Mouse (Mus musculus) lung, postnatal 10 days (tissue): ENCODE data around the gene 1700003E16Rik.

Experiments used
- DNase-seq: peaks from one replicate; pipeline ENCODE4 v3.0.0; 2021

The 1700003E16Rik gene

DNA sequence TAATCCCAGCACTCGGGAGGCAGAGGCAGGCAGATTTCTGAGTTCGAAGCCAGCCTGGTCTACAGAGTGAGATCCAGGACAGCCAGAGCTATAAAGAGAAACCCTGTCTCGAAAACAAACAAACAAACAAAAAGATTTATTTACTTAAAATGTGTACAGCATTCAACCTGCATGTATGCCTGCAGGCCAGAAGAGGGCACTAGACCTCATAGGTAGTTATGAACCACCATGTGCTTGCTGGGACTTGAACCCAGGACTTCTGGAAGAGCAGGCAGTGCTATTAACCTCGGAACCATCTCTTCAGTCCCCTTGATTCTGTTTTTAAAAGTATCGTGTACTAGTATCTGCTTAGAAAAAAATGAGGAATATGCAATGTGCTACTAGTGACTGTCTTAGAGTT lies 28.8 kb upstream of the 1700003E16Rik start:
- DNase-seq: no peak

DNA sequence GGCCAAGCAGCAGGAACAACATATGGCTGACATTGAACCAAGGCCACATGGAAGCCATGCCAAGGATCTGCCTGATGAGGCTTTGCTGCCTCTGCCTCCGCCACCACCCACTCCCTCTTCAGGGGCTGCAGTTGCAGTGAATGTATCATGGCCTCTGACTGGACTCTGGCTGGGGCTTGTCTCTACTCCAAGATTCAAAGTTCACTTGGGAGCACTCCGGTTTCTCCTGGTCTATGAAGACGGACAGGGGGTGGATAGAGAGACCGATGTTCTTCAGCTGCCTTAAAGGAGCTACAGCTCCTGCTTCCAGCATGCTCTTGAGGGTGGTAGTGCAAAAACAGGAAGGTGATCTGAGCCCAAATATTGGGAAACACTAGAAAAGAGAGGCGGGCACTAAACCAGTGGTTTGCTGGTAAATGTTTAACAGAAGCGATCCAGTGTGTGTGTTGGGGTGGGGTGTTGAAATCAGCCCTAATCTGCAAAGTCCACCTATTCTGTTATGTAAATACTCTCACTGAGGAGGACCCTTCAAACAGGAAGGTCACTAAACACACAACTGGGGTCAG lies 24.7 kb upstream of the 1700003E16Rik start:
- peak; percentile 46 for DNase-seq

- DNase-seq: no peak
These were observed 23.9 kb upstream of the 1700003E16Rik start for GRCm38 (mm10) chr6:83132176-83132919.

- DNase-seq: no peak
These were observed 22.0 kb upstream of the 1700003E16Rik start for GRCm38 (mm10) chr6:83134226-83134625.

DNA sequence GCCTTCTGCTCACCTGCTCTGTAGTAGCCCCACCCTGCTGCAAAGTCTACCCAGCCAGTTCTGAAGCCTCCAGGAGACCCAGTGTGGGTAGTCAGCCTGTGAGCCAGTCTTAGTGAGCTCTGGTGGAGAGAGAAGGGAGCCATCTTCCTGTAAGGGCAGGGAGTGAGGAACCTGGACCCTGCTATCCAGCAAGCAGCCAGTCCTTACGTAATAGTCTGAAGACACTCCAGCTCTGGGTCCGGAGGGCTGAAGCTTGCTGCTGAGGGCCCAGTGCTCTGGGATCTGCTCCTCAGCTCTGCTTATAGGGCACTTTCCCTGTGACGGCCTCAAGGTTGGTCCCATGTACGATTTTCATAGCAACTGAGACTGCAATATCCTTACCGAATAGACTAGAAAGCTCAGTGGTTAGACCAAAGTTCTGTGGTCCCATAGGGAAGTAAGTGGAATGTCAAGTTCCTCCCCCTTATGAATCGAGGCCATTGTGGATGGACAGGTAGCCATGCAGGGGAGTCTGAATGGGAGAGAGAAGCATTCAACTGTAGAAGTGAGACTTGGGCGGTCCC lies 21.2 kb upstream of the 1700003E16Rik start, which contains the start of gene Rtkn:
Gene Rtkn (plus strand): TSS at position 513 of the 563 bp plus-strand sequence.
- no peak for DNase-seq

DNA sequence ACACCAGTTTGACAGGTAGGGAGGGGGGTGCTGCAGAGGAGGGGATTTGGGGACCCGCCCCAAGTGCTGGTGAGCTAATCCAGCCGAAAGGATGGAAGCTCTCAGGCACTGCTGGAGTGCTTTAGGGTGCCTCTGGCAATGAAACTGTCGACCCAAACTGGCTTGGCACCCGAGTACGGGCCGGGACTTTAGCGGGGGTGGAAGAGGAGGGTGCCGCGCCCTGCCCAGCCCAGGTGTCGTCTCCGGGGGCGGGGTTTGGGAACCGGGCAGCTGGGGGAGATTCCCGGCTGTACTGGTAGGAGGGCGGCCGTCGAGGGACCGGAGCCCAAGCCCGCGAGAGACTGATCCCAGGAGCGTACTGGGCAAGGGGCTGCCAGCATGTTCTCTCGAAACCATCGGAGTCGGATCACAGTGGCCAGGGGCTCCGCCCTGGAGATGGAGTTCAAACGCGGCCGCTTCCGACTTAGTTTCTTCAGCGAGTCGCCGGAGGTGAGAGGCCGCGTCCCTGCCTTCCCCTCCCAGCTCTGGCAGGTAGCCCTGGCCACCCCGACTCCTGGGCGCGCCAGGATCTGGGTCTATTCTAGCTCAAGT lies 20.5 kb upstream of the 1700003E16Rik start:
- peak; percentile 74 for DNase-seq

DNA sequence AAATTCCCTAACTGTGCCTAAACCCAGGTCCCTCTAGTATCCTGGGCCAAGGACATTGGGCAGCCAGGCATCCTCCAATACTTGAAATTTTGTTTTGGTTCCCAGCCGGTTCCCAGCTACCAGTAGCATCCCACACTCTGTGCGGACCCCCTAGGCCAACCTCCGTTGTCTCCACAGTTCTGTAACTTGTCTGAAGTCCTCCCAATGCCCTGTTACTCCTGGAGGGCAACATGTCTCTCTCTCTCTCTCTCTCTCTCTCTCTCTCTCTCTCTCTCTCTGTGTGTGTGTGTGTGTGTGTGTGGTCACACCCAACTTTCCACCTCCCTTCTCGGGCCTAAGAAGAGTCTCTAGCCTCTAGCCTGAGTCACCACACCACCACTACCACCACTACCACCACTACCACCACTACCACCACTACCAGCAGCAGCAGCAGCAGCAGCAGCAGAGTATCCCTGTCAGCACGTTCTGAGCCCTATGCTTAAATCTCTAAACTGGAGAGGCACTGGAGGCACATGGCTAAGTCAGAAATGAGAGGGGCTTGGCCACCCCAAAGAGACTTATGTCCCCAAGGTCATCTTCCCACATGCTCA lies 19.8 kb upstream of the 1700003E16Rik start:
- no peak for DNase-seq

GRCm38 (mm10) chr6:83136881-83137575 lies 19.2 kb upstream of the 1700003E16Rik start:
- DNase-seq: peak; percentile 87

GRCm38 (mm10) chr6:83137576-83137950 lies 18.6 kb upstream of the 1700003E16Rik start:
- DNase-seq: peak; percentile 97

DNA sequence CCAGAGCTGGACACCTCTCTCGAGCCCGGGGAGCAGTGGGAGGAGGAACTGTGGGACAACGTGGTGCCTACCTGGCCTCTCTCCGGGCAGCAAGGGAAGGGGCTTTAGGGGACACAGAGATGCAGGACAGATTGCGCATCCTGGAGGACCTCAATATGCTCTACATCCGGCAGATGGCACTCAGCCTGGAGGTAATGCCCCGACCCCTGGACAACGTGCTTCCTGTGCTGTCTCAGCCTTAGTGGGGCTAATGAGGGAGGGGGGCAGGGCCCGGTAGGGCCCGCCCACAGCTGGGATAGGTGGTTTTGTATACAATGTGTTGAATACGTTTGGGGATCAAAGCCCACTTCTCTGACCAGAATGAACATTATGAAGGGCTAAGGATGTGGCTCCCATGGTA lies 18.1 kb upstream of the 1700003E16Rik start:
- DNase-seq: peak; percentile 62

GRCm38 (mm10) chr6:83140044-83140443 lies 16.2 kb upstream of the 1700003E16Rik start:
- no peak for DNase-seq

DNA sequence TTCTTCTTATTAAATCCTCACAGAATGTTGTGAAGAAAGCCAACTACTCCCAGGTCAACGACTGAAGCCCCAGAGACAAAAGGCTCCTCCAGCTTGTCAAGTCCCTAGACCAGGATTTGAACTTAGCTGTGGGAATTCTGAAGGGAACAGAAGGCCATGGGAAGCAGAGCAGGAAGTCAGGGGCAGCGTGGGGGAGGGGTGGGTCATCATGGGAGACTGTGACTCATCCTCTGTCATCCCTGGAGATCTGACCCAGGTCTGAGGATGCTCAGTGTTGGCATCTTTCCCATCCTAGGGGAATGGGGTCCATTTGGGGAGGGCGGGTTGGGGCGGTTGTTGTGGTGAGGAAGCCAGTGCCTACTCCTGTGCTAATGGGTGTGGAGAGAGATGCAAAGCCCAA lies 14.6 kb upstream of the 1700003E16Rik start:
- peak; percentile 46 for DNase-seq

- DNase-seq: no peak
These were observed 13.9 kb upstream of the 1700003E16Rik start for GRCm38 (mm10) chr6:83142211-83142731.

- DNase-seq: no peak
These were observed 13.3 kb upstream of the 1700003E16Rik start for GRCm38 (mm10) chr6:83142886-83143285.

- no peak for DNase-seq
These were observed 11.0 kb upstream of the 1700003E16Rik start for GRCm38 (mm10) chr6:83145209-83145608.

DNA sequence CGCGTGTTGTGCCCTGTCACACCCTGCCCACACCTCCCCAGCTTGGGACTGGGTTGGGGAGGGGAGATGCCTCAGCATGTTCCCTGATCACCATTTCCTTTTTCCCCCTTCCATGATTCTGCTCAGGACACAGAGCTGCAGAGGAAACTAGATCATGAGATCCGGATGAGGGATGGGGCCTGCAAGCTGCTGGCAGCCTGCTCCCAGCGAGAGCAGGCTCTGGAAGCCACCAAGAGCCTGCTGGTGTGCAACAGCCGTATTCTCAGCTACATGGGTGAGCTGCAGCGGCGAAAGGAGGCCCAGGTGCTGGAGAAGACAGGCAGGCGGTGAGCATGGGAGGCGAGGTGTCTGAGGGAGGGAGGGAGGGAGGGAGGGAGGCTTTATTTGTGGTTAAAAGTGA lies 10.4 kb upstream of the 1700003E16Rik start:
- no peak for DNase-seq

DNA sequence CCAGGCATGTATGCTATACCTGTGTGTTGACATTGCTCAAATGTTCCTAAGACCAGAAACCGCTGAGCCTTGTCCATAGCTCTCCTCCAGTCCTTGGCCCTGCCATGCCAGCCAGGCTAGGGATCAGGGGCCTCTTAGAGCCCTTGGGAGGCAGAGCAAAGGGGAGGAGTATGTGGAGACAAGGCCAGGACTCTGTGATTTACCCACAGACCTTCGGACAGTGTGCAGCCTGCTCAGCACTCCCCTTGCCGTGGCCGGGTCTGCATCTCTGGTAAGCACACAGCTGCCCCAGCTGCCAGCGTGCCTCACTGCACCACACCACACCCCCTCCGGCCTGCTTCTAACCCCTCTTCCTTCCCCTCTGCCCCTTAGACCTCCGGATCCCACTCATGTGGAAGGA lies 8.9 kb upstream of the 1700003E16Rik start:
- no peak for DNase-seq

GRCm38 (mm10) chr6:83151721-83152120 lies 4.5 kb upstream of the 1700003E16Rik start:
- DNase-seq: no peak

DNA sequence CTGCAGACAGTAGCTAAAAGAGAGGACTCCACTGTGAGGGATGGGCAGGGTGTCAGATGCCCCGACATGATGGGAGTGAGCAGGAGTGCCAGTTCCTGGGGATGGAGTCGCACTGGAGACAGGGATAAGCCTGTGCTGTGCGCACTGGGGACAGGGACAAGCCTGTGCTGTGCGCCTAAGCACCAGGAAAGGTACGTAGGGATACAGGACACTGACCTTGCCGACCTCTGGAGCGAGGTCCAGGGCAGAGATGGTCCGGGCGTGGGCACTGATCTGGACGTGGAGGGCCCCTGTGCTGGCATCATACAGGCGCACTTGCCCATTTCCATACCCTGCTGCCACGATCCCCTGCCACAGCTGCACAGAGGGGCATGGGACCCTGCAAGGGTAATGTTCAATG lies 3.2 kb upstream of the 1700003E16Rik start:
- no peak for DNase-seq

DNA sequence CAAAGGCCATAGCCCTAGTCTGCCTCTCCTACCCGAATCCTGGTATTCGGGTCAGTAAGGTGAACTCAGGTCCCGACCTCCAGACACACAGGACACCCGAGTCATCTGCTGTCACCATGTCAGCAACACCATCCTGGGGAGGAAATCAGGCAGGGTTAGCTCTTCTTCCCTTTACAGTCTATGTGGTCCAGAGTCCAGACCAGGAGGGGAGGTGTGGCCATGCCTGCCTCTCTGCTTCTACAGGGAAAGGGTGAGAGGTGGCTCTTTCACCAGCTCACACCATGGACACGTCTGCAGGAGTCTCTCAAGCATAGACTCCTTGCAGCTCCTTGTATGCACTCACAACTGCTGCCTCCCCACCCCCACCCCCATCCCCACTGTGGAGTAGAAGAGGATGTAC lies 2.7 kb upstream of the 1700003E16Rik start:
- DNase-seq: no peak

- DNase-seq: peak; percentile 33
These were observed 509 bp upstream of the 1700003E16Rik start for GRCm38 (mm10) chr6:83155552-83156238.

DNA sequence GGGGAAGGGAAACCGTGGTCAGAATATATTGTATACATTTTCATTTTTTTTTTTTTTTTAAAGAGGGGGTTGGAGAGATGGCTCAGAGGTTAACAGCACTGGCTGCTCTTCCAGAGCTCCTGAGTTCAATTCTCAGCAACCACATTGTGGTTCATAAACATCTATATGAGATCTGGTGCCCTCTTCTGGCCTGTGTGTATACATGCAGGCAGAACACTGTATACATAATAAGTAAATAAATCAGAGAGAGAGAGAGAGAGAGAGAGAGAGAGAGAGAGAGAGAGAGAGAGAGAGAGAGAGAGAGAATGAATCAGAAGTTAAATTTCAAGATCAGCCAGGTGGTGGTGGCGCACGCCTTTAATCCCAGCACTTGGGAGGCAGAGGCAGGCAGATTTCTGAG lies 3.3 kb downstream of the 1700003E16Rik start:
- DNase-seq: peak; percentile 69
